Mouse (Mus musculus) heart, postnatal 0 days (tissue): Measurements from ENCODE around the gene Fam129b.

Experiments used
- CTCF ChIP-seq: IDR thresholded peaks from 2 replicates; pipeline ENCODE4 v1.5.1; 2016; ENCODE audit warnings: antibody characterized with exemption, control low read depth, low read depth
- EP300 ChIP-seq: IDR thresholded peaks from 2 replicates; pipeline ENCODE4 v1.6.1; 2016; ENCODE audit warnings: antibody characterized with exemption, low read depth

DNA sequence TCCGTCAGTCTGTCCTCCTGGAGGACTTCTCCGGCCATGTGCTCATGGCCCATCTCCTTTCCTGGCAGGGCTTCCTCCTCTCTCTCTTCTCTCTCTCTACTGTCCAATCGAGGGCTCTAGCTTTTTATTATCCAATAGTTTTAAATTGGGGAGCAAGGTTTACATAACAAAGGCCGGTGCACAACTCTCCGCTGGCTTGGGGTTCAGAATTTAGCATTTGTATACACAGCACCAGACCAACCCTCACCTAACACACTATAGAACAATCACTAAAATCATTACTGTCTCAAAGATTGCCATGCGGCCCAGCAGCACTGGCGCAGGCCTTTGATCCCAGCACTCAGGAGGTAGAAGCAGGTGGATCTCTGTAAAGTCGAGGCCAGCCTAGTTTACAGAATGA is 15.1 kb upstream of the Fam129b start:
- no peak for TF ChIP-seq CTCF
- TF ChIP-seq EP300: no peak
